Mouse (Mus musculus): ENCODE measurements around the gene Trpc1.

Trpc1 gene
- long read RNA-seq, experiment 1 = 0 reads
- long read RNA-seq, experiment 2, partial matches to known transcripts = 1 of 3 reads
- long read RNA-seq, experiment 2, other reads (novel, unspliced or antisense) = 0 of 3 reads

DNA sequence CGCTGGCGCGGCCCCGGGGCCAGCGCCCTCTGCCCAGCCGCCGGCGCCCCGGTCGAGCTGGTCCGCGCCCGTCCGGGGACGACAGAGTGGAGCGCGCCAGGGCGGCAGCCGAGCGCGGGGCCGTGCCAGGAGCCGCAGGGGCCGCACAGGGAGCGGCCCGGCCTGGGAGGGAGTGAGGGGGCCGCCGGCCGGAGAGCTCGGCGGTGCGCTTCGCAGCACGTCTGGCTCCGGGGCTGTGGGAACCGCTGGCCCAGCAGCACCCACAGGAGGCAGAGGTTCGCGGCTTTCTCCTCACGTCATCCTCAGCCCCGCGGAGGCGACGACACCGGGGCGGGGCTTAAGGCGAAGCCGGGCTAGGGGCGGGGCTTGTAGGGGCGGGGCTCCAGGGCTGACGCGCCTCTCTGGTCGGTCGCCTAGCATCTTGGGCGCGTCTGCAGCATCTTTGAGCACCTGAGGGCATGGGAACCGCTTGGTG lies at the start of gene Trpc1:
Trpc1 (minus strand) TSS at position 339 of the 475 bp plus-strand sequence.
- intact Hi-C loops (cut with DNase I) = no loop called here

GRCm38 (mm10) chr9:95796323-95796722 lies 46.1 kb upstream of the Trpc1 start:
- intact Hi-C loops (cut with DNase I) = no loop called here

- intact Hi-C loops (cut with DNase I) = no loop called here
Observed at GRCm38 (mm10) chr9:95795844-95796243, 45.7 kb upstream of the Trpc1 start.

DNA sequence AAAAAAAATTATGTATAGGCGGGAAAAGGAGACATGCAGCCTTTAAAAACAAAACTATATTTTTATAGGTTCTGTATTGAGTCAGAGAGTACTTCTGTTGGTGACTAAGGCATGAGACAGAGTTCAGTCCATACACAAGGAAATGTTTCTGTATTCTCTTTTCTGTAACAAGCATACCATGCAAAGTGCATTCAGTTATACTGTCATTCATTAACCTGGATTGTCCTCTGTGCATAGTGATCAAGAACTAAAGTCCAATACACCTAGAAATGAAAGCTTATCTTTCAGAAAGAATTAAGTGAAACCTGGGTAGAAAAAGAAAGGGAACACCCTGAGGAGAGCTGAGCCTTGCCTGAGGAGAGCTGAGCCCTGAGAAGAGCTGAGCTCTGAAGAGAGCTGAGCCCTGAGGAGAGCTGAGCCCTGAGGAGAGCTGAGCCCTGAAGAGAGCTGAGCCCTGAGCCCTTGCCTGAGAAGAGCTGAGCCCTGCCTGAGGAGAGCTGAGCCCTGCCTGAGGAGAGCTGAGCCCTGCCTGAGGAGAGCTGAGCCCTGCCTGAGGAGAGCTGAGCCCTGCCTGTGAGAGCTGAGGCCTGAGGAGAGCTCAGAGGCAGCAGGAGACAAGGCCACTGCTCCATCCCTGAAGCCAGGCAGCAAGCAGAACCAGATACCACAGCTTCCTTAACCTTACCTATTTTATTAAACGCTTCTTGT lies 45.1 kb upstream of the Trpc1 start:
- intact Hi-C loops (cut with DNase I) = no loop called here

DNA sequence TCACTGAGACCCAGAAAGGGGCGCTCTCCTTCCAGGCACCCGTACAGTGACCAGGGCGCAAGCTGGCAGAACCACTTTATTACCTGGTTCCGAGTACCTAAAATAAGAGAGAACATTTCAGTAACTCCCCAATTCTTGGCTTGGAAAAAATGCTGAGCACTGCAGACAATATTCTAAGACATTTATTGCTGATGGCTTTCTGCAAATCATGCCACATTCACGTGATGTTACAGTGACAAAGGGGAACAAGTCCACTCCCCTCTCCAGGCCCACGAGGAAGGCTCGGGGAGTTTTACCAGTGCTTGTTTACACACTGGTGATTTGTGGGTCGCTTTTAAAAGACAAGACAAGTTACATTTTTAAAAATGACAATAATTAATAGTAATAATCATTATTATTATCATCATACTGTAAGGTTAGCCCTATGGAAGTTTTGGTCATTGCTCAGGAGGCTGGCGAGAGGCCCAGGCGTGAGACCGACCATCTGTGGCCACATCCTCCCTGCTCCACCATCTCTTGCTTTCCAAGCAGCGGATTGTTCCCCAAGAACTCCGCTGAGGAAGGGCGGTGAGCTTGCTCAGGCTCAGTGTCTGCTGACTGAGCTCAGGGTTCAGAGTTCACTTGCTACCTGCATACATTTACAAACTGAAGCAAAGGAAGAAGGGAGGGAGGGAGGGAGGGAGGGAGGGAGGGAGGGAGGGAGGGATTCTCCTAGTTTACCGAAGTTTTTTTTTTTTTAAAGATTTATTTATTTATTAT lies 44.0 kb upstream of the Trpc1 start:
- intact Hi-C loops (cut with DNase I) = no loop called here

DNA sequence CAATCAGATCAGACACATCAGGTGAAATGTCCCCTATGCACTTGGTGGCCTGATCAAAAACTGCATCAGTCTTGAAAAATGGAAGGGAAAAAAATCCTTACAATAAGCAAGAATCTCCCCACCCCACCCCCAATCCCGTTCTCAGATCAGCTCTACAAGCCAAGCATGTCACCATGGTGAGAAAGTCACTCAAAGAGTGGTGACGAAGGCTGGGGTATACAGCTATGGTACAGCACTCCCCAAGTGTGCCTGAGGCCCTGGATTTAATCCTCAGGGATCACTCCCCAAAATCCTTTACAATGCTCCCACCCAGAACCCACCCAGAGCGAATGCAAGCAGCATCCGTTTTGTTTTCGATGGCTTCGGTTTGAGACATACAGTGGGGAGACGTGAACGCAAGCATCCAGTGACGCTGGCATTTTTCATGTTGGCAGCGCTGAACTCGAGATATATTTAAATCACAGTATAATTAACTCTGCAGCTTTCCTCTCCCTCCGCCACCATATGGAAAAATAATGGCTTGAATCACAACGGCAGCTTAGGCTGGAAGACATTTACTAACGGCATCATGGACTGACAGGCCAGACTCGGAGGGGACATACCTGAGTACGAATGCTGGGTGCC lies 34.8 kb upstream of the Trpc1 start:
- intact Hi-C loops (cut with DNase I) = no loop called here

- intact Hi-C loops (cut with DNase I) = no loop called here
Observed at GRCm38 (mm10) chr9:95783646-95784293, 33.6 kb upstream of the Trpc1 start.

DNA sequence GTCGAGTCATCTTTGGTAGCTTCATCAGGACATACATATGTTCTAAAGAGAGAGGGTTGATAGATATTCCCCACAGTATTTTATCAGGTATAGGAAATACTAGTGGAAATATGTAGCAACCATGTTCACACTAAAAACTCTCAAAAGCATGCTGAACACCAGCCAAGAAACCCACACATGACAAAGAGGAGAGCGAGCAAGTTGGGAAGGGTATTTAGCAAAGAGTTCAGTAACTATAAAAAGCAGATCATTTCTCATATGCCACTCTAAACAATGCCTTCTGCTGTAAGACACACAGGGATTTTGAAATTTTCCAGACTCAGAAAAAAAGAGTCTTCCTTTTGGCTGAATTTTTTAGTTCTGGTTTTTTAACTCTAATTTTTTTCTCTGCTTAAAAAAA lies 21.5 kb upstream of the Trpc1 start:
- intact Hi-C loops (cut with DNase I) = no loop called here

GRCm38 (mm10) chr9:95763218-95763617 lies 13.0 kb upstream of the Trpc1 start:
- intact Hi-C loops (cut with DNase I) = no loop called here

DNA sequence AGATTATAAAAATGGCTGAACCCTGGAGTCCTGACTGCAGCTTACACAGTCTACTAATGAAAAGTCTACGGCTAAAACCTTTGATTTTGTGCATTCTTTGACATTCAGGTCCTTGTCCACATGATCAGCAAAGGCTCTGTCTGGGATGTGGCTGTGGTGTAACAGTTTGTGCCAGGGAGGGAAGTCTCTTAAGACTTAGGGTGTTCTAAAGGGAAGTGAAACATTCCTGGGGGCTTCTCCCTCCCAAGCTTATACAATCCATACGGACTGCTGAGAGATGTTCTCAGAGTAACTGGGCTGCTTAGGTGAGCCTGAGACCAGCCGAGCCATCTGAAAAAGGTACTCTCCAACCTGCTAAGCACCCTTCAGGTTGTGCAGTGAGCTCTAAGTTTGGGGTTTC lies 12.1 kb upstream of the Trpc1 start:
- intact Hi-C loops (cut with DNase I) = no loop called here

DNA sequence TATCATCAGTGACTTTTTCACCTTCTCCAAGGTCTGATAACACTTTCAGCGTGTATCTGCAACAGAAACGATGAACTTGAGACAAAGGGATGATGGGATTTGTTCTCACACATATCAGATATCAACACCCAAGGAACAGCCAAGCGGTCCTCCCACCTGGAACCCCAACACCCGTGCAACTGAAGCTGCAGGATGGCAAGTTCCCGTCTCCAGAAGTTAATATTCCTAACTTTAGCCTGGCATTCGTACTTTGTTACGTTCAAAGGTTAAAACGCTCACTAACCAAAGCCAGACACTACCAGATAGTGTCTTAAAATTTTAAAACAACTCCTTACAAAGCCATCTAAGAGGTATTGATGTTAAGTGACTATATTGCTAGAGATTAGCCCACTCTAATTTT lies 11.2 kb upstream of the Trpc1 start:
- intact Hi-C loops (cut with DNase I) = no loop called here

- intact Hi-C loops (cut with DNase I) = no loop called here
Observed at GRCm38 (mm10) chr9:95750746-95751145, 571 bp upstream of the Trpc1 start.

GRCm38 (mm10) chr9:95749461-95749928 lies 680 bp downstream of the Trpc1 start:
- intact Hi-C loops (cut with DNase I) = no loop called here

DNA sequence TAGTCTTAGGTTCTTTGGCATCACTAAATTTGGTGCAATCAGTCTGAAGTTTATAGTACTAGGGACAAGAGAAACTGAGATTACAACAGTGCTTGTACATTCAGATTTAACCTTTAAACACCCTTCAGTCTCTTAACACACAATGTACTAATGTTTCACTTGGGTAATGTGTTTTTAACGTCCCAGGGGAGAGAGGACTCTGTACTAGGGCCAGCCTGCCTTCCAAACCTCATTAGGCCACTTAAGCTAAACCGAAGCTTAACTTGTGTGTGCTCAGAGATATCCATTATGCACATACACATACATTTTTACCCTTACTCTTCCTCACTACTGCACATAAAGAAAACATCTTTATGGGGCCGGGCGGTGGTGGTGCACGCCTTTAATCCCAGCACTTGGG lies 2.9 kb downstream of the Trpc1 start:
- intact Hi-C loops (cut with DNase I) = no loop called here

DNA sequence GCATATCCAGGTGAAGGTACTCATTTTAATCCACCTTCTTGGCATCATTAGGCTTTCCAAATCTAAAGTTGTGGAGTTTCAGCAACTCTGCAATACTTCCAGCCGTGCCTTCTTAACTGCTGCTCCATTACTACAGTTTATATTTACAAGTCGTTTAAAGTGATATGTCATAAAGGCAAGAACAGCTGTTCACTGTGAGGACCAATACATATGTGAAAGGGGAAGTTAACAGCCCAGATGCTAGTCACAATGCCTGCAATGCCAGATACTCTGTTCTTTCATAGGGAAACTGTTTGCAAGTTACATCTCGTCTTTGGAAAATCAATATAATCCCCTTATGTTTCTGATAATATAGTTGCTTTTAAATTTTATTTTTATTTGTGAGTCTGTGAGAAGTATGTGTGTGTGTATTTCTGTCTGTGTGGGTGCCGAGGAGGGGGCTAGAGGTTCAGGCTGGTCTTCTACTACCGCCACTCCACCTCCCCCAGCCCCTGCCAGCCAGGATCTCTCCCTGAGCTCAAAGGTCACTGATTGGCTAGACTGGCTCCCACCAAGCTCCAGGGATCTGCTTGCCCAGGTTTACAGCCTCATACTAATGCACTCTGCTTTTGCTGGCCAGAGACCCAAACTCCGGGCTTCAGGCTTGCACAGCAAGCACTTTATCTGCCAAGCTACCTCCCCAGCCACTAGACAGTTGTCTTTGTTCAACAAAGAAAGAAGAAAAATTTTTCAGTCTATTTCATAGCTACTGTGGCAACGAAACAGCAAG lies 5.1 kb downstream of the Trpc1 start:
- intact Hi-C loops (cut with DNase I) = no loop called here

- intact Hi-C loops (cut with DNase I) = no loop called here
Observed at GRCm38 (mm10) chr9:95736238-95736637, 13.9 kb downstream of the Trpc1 start.

- intact Hi-C loops (cut with DNase I) = no loop called here
Observed at GRCm38 (mm10) chr9:95712574-95712973, 37.6 kb downstream of the Trpc1 start.

DNA sequence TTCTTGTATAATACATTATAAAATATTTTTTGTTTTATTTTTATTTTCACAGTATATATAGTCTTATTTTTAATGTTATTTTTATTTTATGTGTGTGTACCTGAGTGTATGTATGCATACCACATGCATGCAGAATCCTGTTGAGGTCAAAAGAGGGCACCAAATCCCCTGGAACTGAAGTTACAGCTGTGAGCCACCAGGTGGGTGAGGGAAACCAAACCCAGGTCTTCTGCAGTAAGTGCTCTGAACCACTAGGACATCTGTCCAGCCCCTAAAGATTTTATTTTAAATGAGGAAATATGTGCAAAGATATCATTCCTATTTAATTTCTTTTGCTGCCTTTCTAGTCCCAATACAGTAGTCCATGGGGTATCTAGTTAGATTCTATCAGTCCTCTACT lies 41.2 kb downstream of the Trpc1 start:
- intact Hi-C loops (cut with DNase I) = no loop called here

DNA sequence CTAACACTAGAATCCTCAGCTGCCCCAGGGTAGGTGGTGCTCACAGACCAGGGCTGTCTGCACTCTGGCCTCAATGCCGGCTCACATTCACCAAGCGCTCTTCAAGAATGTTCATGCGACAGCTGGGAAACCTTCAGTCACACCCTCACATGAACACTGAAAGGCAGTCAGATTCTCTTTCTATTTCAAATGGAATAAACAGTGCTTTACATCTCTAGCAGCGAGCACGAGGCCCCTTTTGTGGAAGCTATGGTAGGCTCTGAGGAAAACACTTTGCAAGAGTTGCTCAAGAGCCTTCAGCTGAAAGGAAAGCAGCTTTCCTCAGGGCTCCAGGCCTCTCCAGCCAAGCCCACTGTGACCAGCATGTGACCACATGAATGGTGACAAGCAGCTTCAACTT lies 44.8 kb downstream of the Trpc1 start:
- intact Hi-C loops (cut with DNase I) = no loop called here

- intact Hi-C loops (cut with DNase I) = no loop called here
Observed at GRCm38 (mm10) chr9:95704078-95704477, 46.1 kb downstream of the Trpc1 start.

DNA sequence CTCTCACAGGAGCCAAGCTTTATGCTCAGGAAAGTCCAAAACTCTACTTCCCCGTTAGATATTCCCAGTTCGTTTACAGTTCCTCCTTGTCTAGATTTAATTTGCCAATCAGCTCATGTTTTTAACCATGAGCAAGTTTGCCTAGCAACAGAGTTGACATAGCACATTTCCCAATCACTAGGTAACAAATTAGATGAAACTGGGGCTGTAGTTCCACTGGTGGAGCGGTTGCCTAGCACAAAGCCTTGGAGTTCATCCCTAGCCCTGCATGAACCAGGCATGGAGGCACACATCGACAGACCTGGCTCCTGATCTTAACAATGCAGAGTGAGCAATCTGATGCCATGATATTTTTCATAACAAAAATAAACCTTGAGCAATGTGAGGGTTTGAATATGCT lies 50.9 kb downstream of the Trpc1 start:
- intact Hi-C loops (cut with DNase I) = loop anchor here (5.0 to 10.0 kb wide), 2 partner anchors 156 to 157 kb away; partner anchors contain the start of gene Atr

All from adrenal gland (tissue).